Mouse (Mus musculus): ENCODE measurements at regions not wholly inside any gene's neighbourhood (a gene's known extent, or its start where the extent isn't known, plus 50 kb on each side); places are given as distances from the start of the nearest gene placed in this dataset.
A peak's percentile ranks its signal among the peaks of the same experiment; 100 is the strongest.

DNA sequence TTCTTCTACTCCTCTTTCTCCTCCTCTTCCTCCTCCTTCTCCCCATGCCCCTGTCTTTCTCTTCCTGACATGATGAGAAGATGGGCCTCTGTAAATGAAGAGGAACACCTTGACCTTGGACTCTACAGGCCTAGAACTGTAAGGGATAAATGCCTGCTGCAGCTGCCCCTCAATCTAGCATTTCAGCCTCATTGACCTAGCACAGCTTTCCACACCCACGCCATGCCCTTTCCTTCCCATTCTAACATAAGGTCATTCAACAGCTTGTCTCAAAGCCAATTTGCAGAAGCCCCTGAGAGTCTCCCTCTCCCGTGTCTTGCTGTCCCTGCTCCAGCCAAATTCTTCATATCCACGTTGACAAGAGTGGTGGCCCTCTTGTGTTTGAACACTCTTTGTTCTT lies 63.8 kb upstream of the Dscam start:
- DNase-seq = no peak

DNA sequence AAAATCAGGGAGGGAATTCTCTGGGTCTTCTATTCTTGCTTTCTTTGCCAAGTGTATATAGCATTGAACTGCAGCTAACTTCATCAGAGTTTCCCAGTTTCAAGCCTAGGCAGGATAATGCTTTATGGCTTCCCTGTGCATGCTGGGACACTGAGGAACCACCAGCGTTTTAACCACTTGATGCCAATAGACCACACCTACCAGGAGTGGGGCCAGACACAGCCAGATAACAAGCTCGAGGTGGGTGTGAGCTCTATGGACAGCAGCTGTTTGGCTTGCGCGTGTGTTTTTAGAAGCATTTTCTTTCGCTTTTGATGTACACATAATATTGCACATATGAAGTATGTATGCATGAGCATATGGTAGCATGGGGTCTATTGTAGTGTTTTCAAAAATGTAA lies 69.1 kb upstream of the Dscam start:
- no peak for DNase-seq

DNA sequence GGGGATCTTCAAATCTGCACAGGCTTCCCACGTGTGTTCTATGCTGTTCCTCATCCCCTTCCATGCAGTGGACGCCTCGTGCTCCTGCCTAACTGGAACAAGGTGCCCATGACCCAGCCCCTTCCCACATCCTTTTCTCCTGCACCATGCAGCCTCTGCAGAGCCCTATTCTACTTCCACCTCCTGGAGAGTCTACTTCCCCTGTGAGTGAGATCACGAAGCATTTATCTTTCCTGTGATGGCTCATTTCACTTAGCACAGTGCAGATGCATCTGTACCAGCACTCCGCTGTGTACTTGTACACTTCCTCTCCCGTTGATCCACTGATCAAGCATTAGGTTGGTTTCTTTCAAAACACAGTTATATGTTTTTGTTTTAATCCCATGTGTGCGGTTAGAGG lies 69.5 kb upstream of the Dscam start:
- DNase-seq = no peak

DNA sequence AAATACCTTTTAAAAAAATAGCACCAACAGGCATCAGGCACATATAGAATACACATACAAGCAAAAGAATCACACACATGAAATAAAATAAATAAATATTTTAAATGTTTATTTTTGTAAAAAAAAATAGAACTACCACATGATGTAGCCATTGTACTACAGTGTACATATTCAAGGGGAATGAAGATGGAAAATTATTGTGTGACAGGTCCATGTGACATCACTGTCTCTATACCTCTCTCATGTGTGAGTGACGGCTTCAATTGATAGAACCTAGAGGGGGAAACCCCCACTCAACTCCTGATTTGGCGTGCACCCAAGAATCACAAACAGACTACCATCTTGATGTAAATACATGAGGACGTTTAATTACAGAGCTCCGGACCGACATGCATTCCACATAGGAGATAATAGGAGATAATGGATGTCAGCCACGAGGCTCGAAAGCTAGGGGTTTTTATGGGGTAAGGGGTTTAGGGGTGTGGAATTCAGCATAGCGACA lies 70.4 kb upstream of the Dscam start:
- no peak for DNase-seq

DNA sequence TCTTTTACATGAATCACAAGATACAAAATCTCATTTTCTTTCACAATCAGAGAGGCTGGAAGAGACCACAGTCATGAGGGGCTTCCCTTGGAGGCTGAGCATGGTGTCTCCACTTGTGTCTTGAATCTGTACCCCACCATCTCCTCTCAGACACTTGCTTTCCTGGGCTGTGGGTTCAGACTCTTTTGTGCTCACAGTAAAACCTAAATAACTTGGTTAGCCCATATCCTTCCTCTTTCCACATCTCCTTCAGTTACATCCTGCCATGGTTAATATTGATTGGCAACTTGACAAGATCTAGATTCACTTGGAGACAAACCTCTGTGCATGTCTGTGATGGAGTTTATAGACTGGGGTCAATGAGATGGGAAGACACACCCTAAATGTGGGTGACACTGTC lies 71.1 kb upstream of the Dscam start:
- DNase-seq = no peak

DNA sequence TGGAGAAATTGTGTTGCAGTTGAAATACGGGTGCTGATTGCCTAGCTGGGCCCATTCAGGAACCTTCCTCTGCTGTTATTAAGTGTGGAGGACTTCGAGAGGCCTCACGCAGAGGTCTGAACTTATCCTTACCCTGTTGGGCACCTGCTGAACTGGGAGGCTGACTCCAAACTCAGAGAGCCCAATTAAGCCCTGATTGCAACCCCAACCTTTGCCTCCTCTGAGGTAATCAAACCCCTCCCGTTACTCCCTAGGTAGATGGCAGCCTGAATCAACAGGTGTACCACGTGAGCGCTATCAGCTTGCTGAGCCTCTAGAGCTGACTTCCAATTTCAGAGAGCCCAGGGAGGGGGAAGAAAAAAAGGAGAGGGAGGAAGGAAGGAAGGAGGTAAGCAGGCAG lies 79.9 kb upstream of the Dscam start:
- DNase-seq = no peak

DNA sequence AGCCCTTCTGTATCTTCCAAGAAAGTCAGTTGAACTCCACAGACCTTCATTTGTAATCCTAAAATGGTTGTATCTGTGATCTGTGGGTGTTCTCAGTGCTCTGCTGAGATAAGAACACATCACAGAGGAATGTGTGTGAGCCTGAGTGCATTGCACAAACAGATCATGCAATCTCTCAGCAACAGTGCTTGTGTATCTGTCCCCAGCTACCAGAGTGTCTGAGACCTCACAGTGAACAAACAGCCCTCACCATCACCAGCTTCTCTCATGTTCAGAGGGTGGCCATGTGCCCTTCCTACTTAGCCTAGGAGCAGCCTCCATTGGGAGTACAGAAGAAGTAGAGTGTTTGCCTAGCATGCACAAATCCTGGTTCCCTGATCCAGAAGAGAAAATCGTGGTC lies 82.0 kb upstream of the Dscam start:
- DNase-seq = no peak

DNA sequence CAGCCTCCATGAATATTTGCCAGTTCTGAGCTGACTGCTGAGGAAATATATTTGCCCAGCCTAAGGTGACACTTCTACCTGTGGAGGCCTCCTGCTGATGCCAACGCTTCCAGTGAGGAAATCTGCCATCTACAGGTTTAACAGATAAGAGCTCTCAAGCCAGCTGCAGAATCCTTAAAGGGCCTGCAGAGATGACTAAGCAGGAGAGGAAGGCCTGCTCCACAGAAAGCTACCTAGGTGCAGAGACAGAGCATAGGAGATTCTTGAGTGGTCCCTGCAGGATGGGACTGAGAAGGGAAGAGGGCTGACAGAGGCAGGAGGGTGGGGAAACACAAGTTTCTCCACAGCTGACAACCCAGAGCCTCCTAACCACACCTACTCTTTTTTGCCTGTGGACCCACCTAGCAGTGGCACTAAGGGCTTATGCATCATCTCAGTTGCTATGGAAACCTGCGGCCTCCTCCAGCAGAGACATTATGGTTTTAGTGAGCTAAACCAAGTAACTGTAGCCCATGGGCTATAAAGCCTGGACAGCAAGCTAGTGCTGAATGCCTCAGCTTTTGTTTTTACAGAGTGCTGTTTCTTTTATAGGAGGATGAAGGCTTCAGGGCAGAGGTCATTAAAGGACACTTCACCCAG lies 82.6 kb upstream of the Dscam start:
- DNase-seq = no peak

DNA sequence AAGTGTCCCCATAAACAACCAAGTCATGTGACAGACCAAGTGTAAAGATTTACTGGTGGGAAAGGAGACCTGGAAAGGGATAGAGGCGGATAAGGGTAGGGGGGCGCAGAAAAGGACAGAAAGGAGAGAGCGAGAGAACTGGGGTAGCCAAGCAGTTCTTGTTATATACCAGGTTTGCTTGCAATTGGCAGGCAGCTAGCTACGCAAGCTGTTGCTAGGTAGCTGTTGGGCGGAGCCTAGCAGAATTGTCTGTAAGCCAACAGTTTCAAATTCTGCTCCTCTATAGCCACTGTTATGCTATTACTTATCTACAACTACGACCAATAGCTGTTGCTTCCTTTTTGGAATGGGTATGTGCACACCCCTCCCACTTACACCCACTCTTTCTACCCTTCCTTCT lies 88.3 kb upstream of the Dscam start:
- DNase-seq = no peak

DNA sequence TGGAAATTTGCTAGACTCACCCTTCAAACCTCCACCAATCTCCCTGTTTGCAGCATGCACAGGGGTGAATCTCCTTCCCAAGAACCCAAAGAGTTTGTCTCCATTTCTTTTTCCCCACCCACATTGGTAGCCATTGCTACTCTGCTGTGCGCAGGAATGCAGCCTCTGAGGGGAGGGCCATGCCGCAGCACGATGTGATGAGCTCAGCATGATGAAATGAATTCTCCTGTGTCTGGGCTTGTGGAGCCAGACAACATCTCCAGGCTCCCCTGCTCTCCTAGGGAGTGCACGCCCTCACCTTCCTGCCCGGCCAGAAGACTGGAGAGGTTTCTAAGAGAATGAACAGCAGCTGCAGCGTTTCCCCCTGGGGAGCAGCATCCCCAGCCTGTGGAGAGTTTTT lies 92.9 kb upstream of the Dscam start:
- no peak for DNase-seq

DNA sequence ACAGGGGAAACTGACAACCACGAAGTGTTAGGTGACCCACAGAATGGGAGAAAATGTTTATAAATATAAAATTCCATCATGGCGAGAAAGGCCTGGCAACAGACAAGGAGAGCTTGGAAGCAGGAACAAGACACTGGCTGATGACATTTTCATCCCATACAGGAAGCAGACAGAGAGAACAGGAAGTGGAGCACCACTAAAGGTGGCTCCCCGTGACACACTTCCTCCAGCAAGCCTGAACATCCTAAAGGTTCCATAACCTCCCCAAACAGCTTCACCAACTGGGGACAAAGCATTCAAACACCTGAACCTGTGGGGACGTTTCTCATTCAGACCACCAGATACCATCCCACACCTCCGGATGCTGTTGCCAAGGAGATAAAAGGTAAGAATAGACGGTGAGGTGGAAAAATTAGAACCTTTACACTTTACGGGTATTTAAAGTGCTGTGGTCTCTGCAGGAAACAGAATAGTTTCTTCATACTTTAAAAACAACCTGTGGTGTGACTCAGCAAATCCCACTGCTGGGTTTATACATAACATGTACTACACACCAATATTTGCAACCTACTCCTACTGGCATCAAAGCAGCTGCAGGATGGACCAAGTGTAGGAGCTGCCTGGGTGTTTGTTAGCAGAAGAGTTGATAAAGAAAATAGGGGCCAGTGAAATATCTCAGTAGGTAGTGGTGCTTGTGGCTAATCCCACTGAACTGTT lies 86.0 kb upstream of the Bace2 start:
- DNase-seq = no peak

DNA sequence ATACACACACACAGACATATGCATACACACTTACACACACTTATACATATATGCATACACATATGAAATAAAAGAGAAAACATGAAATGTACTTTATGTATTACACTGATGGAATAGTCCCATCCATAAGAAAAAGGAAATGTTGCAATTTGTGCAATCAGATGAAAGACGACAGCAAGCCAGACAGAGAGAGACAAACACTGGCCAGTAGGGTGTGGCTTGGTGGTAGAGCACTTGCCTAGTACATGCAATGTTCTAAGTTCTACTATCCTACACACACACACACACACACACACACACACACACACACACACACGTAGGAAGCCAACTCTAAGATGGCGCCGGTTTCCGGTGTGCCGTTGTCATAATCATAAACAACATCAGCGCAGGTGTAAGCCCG lies 85.3 kb upstream of the Bace2 start:
- DNase-seq = no peak

DNA sequence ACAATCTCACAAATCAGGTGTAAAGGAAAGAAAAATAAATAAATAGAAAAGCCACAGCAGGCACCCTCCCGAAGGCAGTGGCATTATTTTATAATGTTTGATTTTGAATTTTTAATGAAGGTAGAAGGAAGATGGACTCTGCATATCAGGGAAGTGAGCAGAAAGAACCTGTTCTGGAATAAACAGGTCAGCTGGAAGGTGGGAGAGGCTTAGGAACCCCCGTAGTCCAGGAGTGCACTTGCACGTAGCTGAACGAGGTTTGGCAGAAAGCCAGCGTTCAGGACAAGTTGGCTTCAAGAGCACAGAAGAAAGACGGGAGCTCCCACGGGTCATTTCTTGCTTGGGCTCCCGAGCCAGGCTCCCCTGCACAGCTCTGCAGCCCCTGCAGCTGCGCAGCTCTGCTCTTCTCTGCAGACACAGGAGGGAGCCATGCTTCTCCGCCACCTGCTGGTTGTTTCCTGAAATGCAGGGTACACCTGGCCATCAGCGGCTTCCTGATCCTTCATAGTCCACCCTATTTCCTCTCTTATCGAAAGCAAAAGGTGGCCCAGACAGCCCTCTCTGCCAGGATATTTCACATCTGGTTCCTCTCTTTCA lies 84.4 kb upstream of the Bace2 start:
- DNase-seq = peak; percentile 53 to 68

DNA sequence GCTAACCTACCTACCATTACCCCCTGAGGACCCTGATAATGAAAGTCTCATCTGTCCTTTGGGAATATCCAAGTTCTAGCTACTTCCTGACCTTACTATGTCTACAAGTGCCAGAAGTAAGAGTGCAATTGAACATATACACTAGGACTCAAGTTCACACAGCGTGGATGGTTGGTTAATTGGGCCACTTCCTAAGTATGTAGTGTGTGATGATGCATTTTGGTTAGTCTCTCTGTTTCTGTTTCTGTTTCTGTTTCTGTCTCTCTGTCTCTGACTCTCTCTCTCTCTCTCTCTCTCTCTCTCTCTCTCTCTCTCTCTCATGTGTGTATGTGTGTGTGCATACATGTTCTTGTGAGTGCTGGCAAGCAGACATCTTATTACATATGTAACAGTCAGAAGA lies 77.6 kb upstream of the Bace2 start:
- DNase-seq = no peak

DNA sequence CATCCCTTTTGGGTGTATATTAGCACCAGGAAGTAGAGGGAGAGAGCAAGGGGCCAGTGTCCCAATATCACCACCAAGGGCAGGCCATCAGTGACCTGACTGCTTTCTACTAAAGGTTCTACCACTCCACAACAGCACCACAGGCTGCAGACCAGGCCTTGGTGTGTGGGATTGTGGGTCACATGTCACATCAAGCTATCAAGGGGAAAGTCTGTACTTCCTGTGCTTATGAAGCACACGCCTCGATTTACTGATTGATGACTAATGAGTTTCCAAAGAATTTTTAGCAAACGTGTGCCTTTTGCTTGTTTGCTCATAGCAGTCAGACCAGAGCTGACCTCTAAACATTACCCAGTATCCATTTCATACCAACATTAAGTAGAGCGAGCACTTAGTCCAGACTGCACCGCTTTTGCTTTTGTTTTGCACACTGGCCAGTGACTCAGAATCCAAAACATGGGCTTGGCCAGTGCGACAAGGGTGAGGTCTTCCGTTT lies 74.9 kb upstream of the Bace2 start:
- DNase-seq = no peak

DNA sequence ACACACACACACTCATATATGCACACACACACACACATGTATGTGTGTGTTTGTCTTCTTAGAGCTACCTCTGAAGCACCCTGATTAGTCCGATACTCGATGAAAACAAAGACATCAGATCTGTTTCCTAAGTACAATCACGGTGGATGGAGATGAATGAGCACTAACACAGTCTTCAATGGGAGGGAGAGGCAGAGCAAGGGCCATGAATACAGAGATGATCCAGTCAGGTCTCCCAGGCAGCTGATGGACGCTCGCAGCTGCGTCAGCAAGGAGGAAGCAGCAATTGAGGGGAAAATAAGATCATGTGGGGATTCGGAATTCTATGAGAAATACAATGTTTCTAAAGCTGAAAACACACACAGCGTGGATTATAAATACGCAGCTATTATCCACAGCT lies 73.6 kb upstream of the Bace2 start:
- DNase-seq = no peak

DNA sequence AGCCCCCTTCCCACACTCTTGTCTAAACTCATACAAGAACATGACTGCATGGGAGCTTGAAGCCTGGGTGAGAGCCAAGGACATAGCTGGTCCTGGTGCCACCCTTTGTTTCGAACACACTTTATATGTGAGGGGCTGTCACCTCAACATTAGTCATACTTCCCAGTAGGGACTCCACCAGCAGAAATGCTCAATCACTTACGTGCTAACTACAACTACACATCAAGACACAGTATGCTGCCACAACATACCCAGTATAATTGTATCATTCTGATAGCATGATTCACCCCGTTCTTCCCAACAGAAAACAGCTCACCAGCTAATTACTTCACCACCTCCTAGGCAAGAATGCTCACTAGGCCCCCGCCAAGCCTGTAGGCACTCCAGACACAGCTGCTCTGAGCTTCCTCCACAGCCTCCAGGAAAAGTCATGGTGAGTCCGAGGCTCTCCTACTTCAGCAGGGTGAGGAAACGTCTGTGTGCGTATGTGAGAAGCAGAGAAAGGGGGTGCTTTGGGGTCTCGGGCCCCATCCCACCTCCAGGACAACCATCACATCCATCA lies 70.6 kb upstream of the Bace2 start:
- no peak for DNase-seq

DNA sequence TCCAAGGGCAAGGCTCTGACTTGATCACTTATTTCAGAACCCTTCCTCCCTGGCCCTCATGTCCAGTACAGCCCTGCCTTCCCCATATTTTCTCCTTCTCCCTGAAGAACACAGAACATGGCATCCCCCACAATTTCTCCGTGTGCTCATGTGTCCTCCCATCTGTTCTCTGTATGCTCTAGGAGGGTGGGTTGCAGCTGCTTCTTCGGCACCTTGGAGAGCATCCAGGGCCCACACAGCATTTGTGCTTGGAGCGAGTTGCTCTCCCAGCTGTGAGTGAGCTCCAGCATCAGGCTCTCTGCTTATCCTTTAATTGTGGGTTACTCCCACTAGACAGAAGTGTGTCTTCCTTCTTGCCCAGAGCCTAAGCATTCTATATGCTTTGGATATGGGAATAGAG lies 69.8 kb upstream of the Bace2 start:
- DNase-seq = no peak

DNA sequence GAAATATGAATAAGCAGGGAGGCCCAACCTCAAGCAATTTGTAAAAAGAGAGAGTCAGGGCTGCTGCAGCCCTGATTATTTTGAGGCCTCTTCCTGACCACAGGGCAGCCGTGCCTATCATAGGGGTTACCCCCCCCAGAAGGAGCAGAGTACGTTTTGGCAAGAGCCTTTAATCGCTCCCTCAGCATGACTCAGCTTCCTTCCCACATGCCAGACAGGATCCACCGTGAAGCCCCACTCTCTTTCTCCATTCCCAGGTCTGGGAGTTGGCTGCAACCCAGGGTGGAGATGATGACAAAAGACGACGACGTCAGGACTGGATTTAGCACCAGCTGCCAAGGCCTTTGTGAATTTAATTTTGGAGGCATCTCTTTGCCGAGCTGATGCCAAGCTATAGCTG lies 67.9 kb upstream of the Bace2 start:
- DNase-seq = no peak

DNA sequence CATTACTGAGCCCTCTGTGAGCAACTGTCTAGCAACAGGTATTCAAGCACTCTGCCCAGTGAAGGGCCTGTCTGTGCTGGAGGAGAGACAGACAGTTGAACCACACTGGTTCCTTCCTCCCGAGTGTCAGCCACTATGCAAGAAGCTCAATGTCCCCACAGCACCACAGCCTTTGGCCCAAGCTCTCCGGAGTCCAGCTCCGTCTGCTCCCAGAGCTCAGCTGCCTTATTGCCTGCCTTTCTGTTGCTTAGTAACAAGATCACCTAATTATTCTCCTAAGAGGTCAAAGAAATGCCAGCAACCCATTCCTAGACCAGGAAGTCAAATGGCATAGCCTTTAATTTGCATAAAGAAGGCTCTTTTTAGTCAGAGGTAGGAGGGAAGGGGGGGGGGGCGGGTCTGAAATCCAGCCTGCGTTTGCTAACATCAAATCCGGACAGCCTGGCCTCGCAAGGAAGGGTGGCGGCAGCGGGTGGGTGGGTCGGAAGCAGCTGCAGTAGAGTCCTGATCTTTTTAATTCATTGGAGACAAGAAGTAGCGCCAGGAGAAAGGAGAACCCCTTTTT lies 64.0 kb upstream of the Bace2 start:
- DNase-seq = no peak

DNA sequence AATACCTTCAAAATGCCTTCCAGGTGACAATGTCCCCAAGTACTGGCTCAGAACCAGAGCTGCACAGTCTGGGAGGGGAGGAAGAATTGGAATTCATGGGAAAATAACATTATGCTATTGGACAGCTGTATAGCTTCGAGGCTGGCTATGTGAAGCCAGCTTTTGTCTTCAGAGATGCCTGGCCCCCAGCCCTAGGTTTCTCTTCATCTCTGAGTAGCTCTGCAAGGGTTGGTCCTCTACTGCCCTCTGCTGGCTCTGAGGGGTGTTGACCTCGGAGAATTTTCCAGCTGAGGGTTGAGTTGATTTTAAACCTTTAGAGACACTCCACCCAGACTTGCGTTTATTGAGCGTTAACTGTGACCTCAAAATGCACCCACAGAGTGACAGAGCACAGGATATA lies 63.3 kb upstream of the Bace2 start:
- DNase-seq = peak; percentile 50 to 60

DNA sequence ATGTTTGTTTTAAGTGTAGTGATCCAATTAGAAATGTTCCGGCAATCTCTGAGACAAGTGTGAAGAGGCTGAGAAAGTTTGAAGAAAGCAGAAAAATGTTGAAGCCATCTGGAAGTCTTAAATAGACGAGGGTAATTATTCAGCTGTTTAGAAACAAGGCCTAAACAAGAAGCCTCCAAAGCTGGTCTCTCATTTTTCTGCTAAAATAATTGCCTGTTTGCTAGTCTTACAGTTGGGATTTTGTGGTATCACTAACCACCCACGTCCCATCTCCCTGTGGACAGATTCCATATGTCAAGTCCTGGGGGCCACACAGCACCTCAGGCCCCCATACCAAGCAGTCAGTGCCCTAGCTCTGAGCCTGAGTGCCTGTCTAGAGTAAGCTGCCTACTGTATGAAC lies 59.4 kb upstream of the Bace2 start:
- DNase-seq = no peak

DNA sequence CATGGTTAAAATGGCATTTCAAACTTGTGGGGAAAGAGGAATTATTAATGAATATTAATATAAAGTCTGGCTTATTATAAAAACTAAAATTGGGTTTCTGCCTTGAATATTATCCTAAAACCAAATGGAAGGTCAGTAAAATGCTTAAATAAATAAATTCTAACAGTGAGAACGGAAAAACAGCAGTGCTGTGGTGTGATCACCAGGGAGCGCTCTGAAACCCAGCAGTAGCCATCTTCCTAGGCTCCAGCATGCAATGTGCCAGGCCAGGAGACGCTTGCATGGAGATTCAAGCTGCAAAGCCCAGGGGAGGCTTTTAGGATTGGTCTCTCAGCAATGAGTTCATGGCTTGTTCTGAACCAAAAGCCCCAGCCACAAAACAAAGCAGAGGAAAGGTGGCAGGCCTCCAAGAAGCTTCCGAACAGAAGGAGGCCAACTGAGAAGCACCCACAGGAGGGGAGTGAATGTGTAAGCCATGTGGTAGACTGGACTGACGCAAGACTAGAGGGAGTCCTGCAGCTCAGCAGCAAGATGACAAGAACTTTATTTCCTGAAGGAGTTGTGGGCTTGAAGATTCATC lies 52.3 kb upstream of the Bace2 start:
- no peak for DNase-seq
